Mouse (Mus musculus) midbrain, embryonic 11.5 days (tissue): ENCODE measurements around the gene Dgkk. TPM values are rescaled to one million over a fixed set of nuclear protein-coding genes. Genes with fewer than 3 reads are reported as not detected.
"Not testable (repeated sequence)": the region's sequence is repeated elsewhere in the genome, so short reads cannot be mapped to it uniquely, and the experiment has no call there.

Experiments
- ATAC-seq: fragments of 200-750 bp; cut with Nextera tagmentation; 2 replicates; pipeline ENCODE4 v1.8.0; 2017; ENCODE audit warnings: moderate TSS enrichment, moderate library complexity; ENCODE audit not compliant: low FRiP score
- DNase-seq: peaks from one replicate; pipeline ENCODE4 v3.0.0; 2015; ENCODE audit warnings: low spot score; ENCODE audit errors: missing footprints
- H3K27ac ChIP-seq: fragments of 300-500 bp; sonication (generic); 2 replicates; pipeline ENCODE4 v1.5.1; 2014; ENCODE audit warnings: low read depth, low read length
- H3K27me3 ChIP-seq: fragments of 300-500 bp; sonication (generic); 2 replicates; pipeline ENCODE4 v1.6.1; 2014; ENCODE audit warnings: mild to moderate bottlenecking, low read length, moderate library complexity, mixed read lengths; ENCODE audit not compliant: control insufficient read depth, insufficient read depth
- H3K36me3 ChIP-seq: fragments of 300-500 bp; sonication (generic); 2 replicates; pipeline ENCODE4 v1.6.1; 2014; ENCODE audit warnings: mild to moderate bottlenecking, low read length, moderate library complexity, mixed read lengths; ENCODE audit not compliant: control insufficient read depth, insufficient read depth
- H3K4me1 ChIP-seq: fragments of 300-500 bp; sonication (generic); 2 replicates; pipeline ENCODE4 v1.6.1; 2014; ENCODE audit warnings: low read length; ENCODE audit not compliant: control insufficient read depth, insufficient read depth
- H3K4me2 ChIP-seq: fragments of 300-500 bp; sonication (generic); 2 replicates; pipeline ENCODE4 v1.6.1; 2014; ENCODE audit warnings: mild to moderate bottlenecking, moderate library complexity
- H3K4me3 ChIP-seq: fragments of 300-500 bp; sonication (generic); 2 replicates; pipeline ENCODE4 v1.5.1; 2014; ENCODE audit warnings: low read depth, low read length
- H3K9ac ChIP-seq: fragments of 300-500 bp; sonication (generic); 2 replicates; pipeline ENCODE4 v1.6.1; 2014; ENCODE audit warnings: low read length
- H3K9me3 ChIP-seq: fragments of 300-500 bp; sonication (generic); 2 replicates; pipeline ENCODE4 v1.6.1; 2016; ENCODE audit warnings: low read length; ENCODE audit not compliant: control insufficient read depth
- WGBS: fragments of 180-500 bp; shearing (Covaris S2); extraction: QIAGEN DNeasy Blood & Tissue Kit; methylation state at CpG from one replicate; pipeline ENCODE4 v1.1.7; 2014; 5-methylcytosine and 5-hydroxymethylcytosine counted together
- polyA plus RNA-seq: library from polyadenylated mRNA; unstranded; fragments of >200 nt; fragmentation: Nextera tagmentation; extraction: Ambion mirVana; gene quantifications from 2 replicates; pipeline ENCODE4 v1.2.1, GENCODE M21; 2014

The Dgkk gene
- 0.33 and 0.49 TPM in 2 replicates for polyA plus RNA-seq

DNA sequence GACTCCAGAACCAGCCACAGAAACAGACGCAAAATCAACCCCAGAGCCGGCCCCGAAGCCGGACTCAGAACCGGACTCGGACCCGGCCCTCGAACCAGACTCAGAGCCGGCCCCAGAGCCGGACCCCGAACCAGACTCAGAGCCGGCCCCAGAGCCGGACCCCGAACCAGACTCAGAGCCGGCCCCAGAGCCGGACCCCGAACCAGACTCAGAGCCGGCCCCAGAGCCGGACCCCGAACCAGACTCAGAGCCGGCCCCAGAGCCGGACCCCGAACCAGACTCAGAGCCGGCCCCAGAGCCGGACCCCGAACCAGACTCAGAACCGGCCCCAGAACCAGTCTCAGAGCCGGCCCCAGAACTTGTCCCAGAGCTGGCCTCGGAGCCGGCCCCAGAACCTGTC is at the start of gene Dgkk:
Gene Dgkk (plus strand): TSS at position 301 of the 400 bp plus-strand sequence.
- not testable (repeated sequence) for H3K9ac ChIP-seq, H3K4me1 ChIP-seq
- WGBS = 38% methylated on average over 16 of the region's 30 CpGs

GRCm38 (mm10) chrX:6733998-6734397 is 45.1 kb upstream of the Dgkk start:
- H3K27me3 ChIP-seq = no peaks in the 10 kb centered on the region
- ATAC-seq (no peak), DNase-seq (no peak)
- no peaks in the 10 kb centered on the region for H3K9me3 ChIP-seq
- no peaks in the 10 kb centered on the region for H3K36me3 ChIP-seq
- no peak overlapping the region for H3K4me2 ChIP-seq
- H3K27ac ChIP-seq = no peak overlapping the region
- no peak overlapping the region for H3K9ac ChIP-seq
- no peak overlapping the region for H3K4me3 ChIP-seq
- 62% methylated on average over 3 of the region's 3 CpGs for whole genome bisulfite sequencing
- H3K4me1 ChIP-seq = no peaks in the 10 kb centered on the region

More for the DNA sequence above, at the start of gene Dgkk:
- Histone ChIP-seq H3K27me3 (peaks cover 14% of the 10 kb centered on the region), H3K4me3 (peak within 1 kb of the TSS; percentile 26), H3K4me2 (peak within 1 kb of the TSS; percentile 48)
- not testable (repeated sequence) for H3K27ac ChIP-seq, H3K36me3 ChIP-seq, H3K9me3 ChIP-seq, ATAC-seq, DNase-seq

DNA sequence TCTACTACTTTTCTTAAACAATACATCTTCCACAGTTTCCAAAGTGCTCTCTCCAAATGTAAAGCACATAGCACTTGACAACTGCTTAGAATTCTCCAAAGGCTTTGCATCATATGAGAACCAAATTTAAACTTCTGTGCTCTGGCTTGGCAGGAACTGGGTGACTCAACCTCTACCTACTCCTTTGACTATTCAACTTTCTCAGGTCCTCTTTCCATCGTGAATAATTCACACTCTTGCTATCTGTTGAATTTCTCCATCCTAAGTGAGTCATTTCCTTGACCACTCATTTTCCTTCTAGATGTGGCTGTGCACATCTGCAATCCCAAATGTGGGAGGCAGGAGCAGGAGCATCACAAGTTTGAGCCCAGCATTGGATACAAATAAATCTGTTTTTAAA is 28.4 kb upstream of the Dgkk start:
- ATAC-seq = no peak
- H3K27me3 ChIP-seq = no peaks in the 10 kb centered on the region
- H3K9ac ChIP-seq = no peak overlapping the region
- H3K4me1 ChIP-seq = no peaks in the 10 kb centered on the region
- no peaks in the 10 kb centered on the region for H3K36me3 ChIP-seq
- DNase-seq = no peak
- H3K9me3 ChIP-seq = no peaks in the 10 kb centered on the region; the same call in 1 of the 2 replicates
- H3K4me2 ChIP-seq = no peak overlapping the region
- no peak overlapping the region for H3K27ac ChIP-seq
- no peak overlapping the region for H3K4me3 ChIP-seq
- WGBS = 74% methylated on average over 1 of the region's 1 CpGs

DNA sequence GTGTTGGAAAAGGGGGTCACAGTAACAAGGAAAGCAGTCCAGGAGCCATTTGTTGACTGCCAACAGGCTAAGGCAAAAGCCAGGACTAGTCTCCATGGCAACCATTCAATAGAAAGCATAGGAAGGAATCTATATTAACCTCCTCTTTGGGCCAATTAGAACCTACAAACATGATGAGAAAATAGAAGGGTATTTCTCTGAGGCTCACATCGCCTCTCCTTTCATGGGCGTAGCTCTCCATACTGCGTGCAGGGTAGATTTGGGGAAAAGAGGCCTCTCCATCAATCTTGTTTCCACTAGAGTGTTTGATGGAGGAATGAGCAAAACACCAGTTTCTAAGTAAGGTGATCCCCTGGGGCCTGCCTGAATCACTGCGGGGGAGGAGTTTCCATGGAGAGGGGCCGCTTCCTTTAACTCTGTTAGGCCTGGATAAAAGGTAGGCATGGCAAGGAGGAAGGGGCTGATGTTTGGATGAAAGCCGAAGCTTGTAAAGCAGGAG is 27.5 kb upstream of the Dgkk start:
- ATAC-seq = no peak
- WGBS = 37% methylated on average over 6 of the region's 6 CpGs
- DNase-seq = peak; percentile 75

DNA sequence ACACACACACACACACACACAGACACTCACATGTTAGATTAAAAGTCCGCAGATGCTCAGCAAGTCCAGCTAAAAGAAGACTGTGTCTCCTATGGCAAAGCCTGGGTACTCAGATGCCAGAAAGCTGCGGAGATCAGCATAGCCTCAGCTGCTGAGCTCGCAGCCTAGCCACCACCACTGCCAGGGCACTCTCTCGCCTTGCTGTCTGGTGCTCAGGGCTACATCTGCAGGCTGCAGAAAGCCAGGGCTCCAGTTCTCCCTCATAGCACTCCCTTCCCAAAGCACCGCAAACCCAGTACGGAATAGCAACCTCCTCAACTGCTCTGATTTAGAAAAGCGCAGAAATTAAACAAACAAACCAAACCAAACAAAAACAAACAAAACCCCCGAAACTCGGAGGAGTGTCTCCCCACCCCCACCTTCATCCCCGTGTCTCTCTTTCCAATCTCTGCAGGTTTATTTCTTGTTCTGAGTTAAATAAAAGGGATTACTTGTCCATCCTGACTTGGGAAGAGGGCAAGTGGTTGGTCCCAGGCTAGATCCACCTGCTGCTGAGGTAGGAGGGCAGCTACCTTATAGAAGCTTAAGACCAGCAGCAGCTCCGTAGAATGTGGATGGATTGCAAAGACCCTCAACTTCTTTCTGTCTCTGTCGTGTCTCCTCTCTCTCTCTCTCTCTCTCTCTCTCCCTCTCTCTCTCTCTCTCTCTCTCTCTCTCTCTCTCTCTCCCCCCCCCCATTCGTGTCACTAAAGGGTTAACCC is 1.4 kb upstream of the Dgkk start:
- ATAC-seq (peak; percentile 54; the same call in 1 of the 2 replicates), DNase-seq (peak; percentile 89)
- Histone ChIP-seq H3K9ac (no peak overlapping the region), H3K4me3 (peak overlapping the region; percentile 26), H3K27ac (no peak overlapping the region), H3K4me1 (peaks cover 2% of the 10 kb centered on the region; the same call in 1 of the 2 replicates), H3K9me3 (no peaks in the 10 kb centered on the region), H3K4me2 (peak overlapping the region; percentile 48), H3K36me3 (no peaks in the 10 kb centered on the region), H3K27me3 (peaks cover 14% of the 10 kb centered on the region)
- WGBS = 20% methylated on average over 13 of the region's 13 CpGs

More for the DNA sequence above, 27.5 kb upstream of the Dgkk start:
- H3K27ac ChIP-seq = no peak overlapping the region
- no peak overlapping the region for H3K9ac ChIP-seq
- no peak overlapping the region for H3K4me2 ChIP-seq
- H3K4me3 ChIP-seq = no peak overlapping the region
- no peaks in the 10 kb centered on the region for H3K4me1 ChIP-seq
- no peaks in the 10 kb centered on the region; the same call in 1 of the 2 replicates for H3K9me3 ChIP-seq
- no peaks in the 10 kb centered on the region for H3K36me3 ChIP-seq
- H3K27me3 ChIP-seq = no peaks in the 10 kb centered on the region

- H3K4me1 ChIP-seq = peaks cover 2% of the 10 kb centered on the region; the same call in 1 of the 2 replicates
- no peak overlapping the region for H3K27ac ChIP-seq
- no peaks in the 10 kb centered on the region for H3K9me3 ChIP-seq
- no peak overlapping the region for H3K9ac ChIP-seq
- DNase-seq (peak; percentile 91), ATAC-seq (peak; percentile 91)
- 14% methylated on average over 24 of the region's 24 CpGs for WGBS
- H3K36me3 ChIP-seq = no peaks in the 10 kb centered on the region
- H3K4me3 ChIP-seq = peak overlapping the region; percentile 26
- peak overlapping the region; percentile 48 for H3K4me2 ChIP-seq
- H3K27me3 ChIP-seq = peaks cover 14% of the 10 kb centered on the region
Measured at GRCm38 (mm10) chrX:6778250-6778637, 862 bp upstream of the Dgkk start.

DNA sequence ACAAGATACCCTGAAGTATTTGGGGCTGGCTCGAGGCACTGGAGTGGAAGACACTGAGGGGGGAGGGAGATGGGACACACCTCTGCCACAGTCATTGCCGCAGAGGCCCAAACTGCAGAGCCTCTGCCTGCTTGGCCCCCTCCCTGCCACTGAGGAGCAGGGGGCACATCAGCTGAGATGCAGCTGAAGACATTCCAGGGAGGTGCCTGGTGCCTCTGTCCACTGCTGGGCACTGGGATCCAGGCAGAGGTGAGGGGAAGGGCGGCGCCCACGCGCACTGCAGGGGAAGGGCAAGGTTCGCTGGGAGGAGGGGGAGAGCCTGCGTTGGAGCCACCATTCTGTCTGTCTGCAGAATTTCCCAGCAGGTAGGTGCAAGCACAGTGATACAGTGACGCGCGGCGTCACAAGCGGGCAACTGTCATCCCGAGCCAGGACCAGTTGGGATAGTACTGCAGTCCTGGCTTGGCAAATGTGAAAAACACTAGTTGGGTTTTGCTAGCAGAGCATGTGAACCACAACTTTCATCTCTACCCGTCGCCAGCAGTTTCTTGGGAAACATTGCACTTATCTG is 948 bp downstream of the Dgkk start:
- no peak overlapping the region for H3K27ac ChIP-seq
- no peak for DNase-seq
- no peak for ATAC-seq
- H3K4me1 ChIP-seq = peaks cover 2% of the 10 kb centered on the region; the same call in 1 of the 2 replicates
- H3K27me3 ChIP-seq = peaks cover 14% of the 10 kb centered on the region
- no peaks in the 10 kb centered on the region for H3K36me3 ChIP-seq
- no peak overlapping the region for H3K9ac ChIP-seq
- H3K9me3 ChIP-seq = no peaks in the 10 kb centered on the region
- H3K4me3 ChIP-seq = no peak overlapping the region
- 25% methylated on average over 14 of the region's 16 CpGs for WGBS
- peak overlapping the region; percentile 15; the same call in 1 of the 2 replicates for H3K4me2 ChIP-seq

- 44% methylated on average over 2 of the region's 2 CpGs for WGBS
- Histone ChIP-seq H3K9me3 (no peaks in the 10 kb centered on the region), H3K4me1 (no peaks in the 10 kb centered on the region), H3K4me2 (no peak overlapping the region), H3K36me3 (no peaks in the 10 kb centered on the region), H3K27ac (no peak overlapping the region), H3K27me3 (no peaks in the 10 kb centered on the region), H3K9ac (no peak overlapping the region), H3K4me3 (no peak overlapping the region)
- DNase-seq (no peak), ATAC-seq (no peak)
Measured at GRCm38 (mm10) chrX:6832553-6832952, 53.4 kb downstream of the Dgkk start.

DNA sequence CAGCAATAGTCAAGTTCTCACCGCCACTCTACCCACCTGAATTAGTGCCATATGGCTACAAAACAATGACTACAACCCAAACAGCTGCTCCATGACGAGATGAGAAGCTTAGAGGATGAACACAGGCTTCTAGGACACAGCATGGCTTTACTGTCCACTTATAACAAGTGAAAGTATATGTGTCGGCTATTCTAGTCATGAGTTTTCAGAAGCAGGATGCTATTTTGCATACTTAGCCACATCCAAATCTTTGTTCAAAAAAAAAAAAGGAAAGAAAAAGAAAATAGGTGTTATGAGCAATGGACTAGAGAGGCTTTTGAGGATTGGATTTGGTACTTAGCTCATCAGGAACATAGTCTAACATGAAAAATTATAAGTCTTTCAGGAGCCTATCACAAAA is 74.4 kb downstream of the Dgkk start:
- Histone ChIP-seq H3K4me3 (no peak overlapping the region), H3K4me2 (no peak overlapping the region), H3K4me1 (no peaks in the 10 kb centered on the region), H3K27ac (no peak overlapping the region), H3K9me3 (no peaks in the 10 kb centered on the region), H3K36me3 (no peaks in the 10 kb centered on the region), H3K27me3 (no peaks in the 10 kb centered on the region), H3K9ac (no peak overlapping the region)
- no peak for DNase-seq
- WGBS = 73% methylated on average over 3 of the region's 3 CpGs
- ATAC-seq = no peak
